Mouse (Mus musculus): ENCODE data around the gene Rap1a.
A peak's percentile ranks its signal among the peaks of the same experiment; 100 is the strongest.

- 0 out of 2 replicates have a peak, but pooled peaks have one; percentile 15 for TF ChIP-seq HCFC1 (IDR thresholded peaks at IDR 0.05; ENCODE audit: low read depth, low read length)
- TF ChIP-seq CTCF (IDR thresholded peaks at IDR 0.05 in 2 of 3, conservative IDR thresholded peaks at IDR 0.05 in 1 of 3; ENCODE audit: control insufficient read depth in 1 of 3, insufficient read depth in 1 of 3, low read depth in 2 of 3, low read length in 3 of 3, poor library complexity in 1 of 3, severe bottlenecking in 1 of 3), result no peak
- peak; percentile 56; the same call in 1 of the 2 replicates for TF ChIP-seq MAX (IDR thresholded peaks at IDR 0.05; ENCODE audit: low read length)
Observed at GRCm38 (mm10) chr3:105763132-105763851, 37.8 kb downstream of the Rap1a start.

Measured in MEL (cell line).